Mouse (Mus musculus) 3134 (cell line): ENCODE results near the gene Alpi.
A peak's percentile ranks its signal among the peaks of the same experiment; 100 is the strongest.

Experiments
- DNase-seq: peaks from one replicate; pipeline ENCODE4 v3.0.0-alpha.2; 2011; ENCODE audit warnings: low spot score; ENCODE audit not compliant: insufficient read length; ENCODE audit errors: extremely low read depth

Alpi gene

GRCm38 (mm10) chr1:87101411-87101810 is at the start of gene Alpi:
Gene Alpi, minus strand, starts transcription at chr1:87101606.
- DNase-seq = no peak

- no peak for DNase-seq
These were observed 48.0 kb upstream of the Alpi start for GRCm38 (mm10) chr1:87149422-87149821.

- DNase-seq = no peak
These were observed 41.7 kb upstream of the Alpi start for GRCm38 (mm10) chr1:87143141-87143540.

- peak; percentile 57 for DNase-seq
These were observed 41.0 kb upstream of the Alpi start for GRCm38 (mm10) chr1:87142456-87142855.

GRCm38 (mm10) chr1:87141550-87141949 is 40.1 kb upstream of the Alpi start:
- no peak for DNase-seq

GRCm38 (mm10) chr1:87131803-87132202 is 30.4 kb upstream of the Alpi start:
- peak; percentile 58 for DNase-seq

- DNase-seq = no peak
These were observed 26.0 kb upstream of the Alpi start for GRCm38 (mm10) chr1:87127206-87128030.

- no peak for DNase-seq
These were observed 23.3 kb upstream of the Alpi start, which contains the start of gene Akp3 for GRCm38 (mm10) chr1:87124673-87125072. Gene Akp3, plus strand, starts transcription at chr1:87124973.

GRCm38 (mm10) chr1:87114784-87115183 is 13.4 kb upstream of the Alpi start:
- peak; percentile 39 for DNase-seq

- DNase-seq = no peak
These were observed 10.4 kb upstream of the Alpi start for GRCm38 (mm10) chr1:87111719-87112354.

GRCm38 (mm10) chr1:87108564-87108963 is 7.2 kb upstream of the Alpi start:
- DNase-seq = no peak

GRCm38 (mm10) chr1:87106536-87106935 is 5.1 kb upstream of the Alpi start:
- DNase-seq = no peak

GRCm38 (mm10) chr1:87103936-87104335 is 2.5 kb upstream of the Alpi start:
- no peak for DNase-seq

- no peak for DNase-seq
These were observed 708 bp upstream of the Alpi start for GRCm38 (mm10) chr1:87102114-87102513.

GRCm38 (mm10) chr1:87098358-87098975 is 2.9 kb downstream of the Alpi start:
- peak; percentile 30 for DNase-seq

GRCm38 (mm10) chr1:87095642-87096041 is 5.8 kb downstream of the Alpi start:
- DNase-seq = no peak

- DNase-seq = no peak
These were observed 11.6 kb downstream of the Alpi start, which contains the start of gene Alppl2 for GRCm38 (mm10) chr1:87089828-87090227. Gene Alppl2, minus strand, starts transcription at chr1:87089928.

- DNase-seq = no peak
These were observed 12.2 kb downstream of the Alpi start for GRCm38 (mm10) chr1:87089251-87089650.

- no peak for DNase-seq
These were observed 14.4 kb downstream of the Alpi start for GRCm38 (mm10) chr1:87086964-87087363.

GRCm38 (mm10) chr1:87086196-87086595 is 15.2 kb downstream of the Alpi start:
- no peak for DNase-seq

- no peak for DNase-seq
These were observed 27.6 kb downstream of the Alpi start for GRCm38 (mm10) chr1:87073776-87074175.
